9 mouse cellular contexts compared by ENCODE assay signal in genomic region chr9:107706781-107707211, GRCm38 (mm10). TPM values are rescaled to one million over a fixed set of nuclear protein-coding genes. Genes with fewer than 3 reads are reported as not detected.
DNase-seq lines count a peak whose midpoint lies in the region; ATAC-seq and TF ChIP-seq lines count a peak whose summit lies in the region.
"Had no signal": no experiment of that assay in that cellular context is flagged by ENCODE, and none has a peak within 500 bp of the region (broad histone marks: within the 10 kb centered on the region; RNA-seq: fewer than 3 reads in every experiment).

No protein-coding gene starts in this region.

- TF ChIP-seq CTCF in forebrain, postnatal 0 days (IDR thresholded peaks at IDR 0.05; ENCODE audit: low read depth) = no peak

- H3K27me3 ChIP-seq in lung, embryonic 16.5 days (ENCODE audit: control insufficient read depth, insufficient read depth, low read depth, low read length) = no peaks in the 10 kb centered on the region; the same call in 1 of the 2 replicates
- no peaks in the 10 kb centered on the region for H3K27me3 ChIP-seq in forebrain, postnatal 0 days (ENCODE audit: insufficient read depth, low read length)
- H3K27me3 ChIP-seq in liver, embryonic 12.5 days (replicated peaks) = peaks cover 98% of the 10 kb centered on the region

- H3K9me3 ChIP-seq in lung, embryonic 16.5 days (ENCODE audit: control insufficient read depth, low read length) = no peaks in the 10 kb centered on the region
- no peaks in the 10 kb centered on the region for H3K9me3 ChIP-seq in forebrain, postnatal 0 days (ENCODE audit: low read length)
- H3K9me3 ChIP-seq in liver, embryonic 12.5 days (replicated peaks) = no peaks in the 10 kb centered on the region

- H3K4me2 ChIP-seq in lung, embryonic 16.5 days (ENCODE audit: low read depth, low read length) = peak overlapping the region; percentile 93
- H3K4me2 ChIP-seq in forebrain, postnatal 0 days (ENCODE audit: low read depth) = peak overlapping the region; percentile 91
- peak overlapping the region; percentile 84 for H3K4me2 ChIP-seq in liver, embryonic 12.5 days

- 3% methylated on average over 14 of the region's 14 CpGs for WGBS in lung, embryonic 16.5 days
- WGBS in forebrain, postnatal 0 days = 7% methylated on average over 14 of the region's 14 CpGs
- 4% methylated on average over 14 of the region's 14 CpGs for WGBS in liver, embryonic 12.5 days (ENCODE audit: insufficient replicate concordance)

- H3K36me3 ChIP-seq in lung, embryonic 16.5 days (ENCODE audit: control insufficient read depth, insufficient read depth, low read length) = no peaks in the 10 kb centered on the region
- H3K36me3 ChIP-seq in forebrain, postnatal 0 days (ENCODE audit: insufficient read depth) = peaks cover 21% of the 10 kb centered on the region; the same call in 1 of the 2 replicates
- no peaks in the 10 kb centered on the region for H3K36me3 ChIP-seq in liver, embryonic 12.5 days

- H3K9ac ChIP-seq in lung, embryonic 16.5 days (ENCODE audit: low read length) = peak overlapping the region; percentile 87
- peak overlapping the region; percentile 73 for H3K9ac ChIP-seq in forebrain, postnatal 0 days
- H3K9ac ChIP-seq in liver, embryonic 12.5 days = no peak overlapping the region
- H3K9ac ChIP-seq: liver, embryonic 14.5 days had no signal

- H3K4me1 ChIP-seq in lung, embryonic 16.5 days (replicated peaks; ENCODE audit: control insufficient read depth, insufficient read depth, low read length) = peaks cover 71% of the 10 kb centered on the region
- peaks cover 12% of the 10 kb centered on the region; the same call in 1 of the 2 replicates for H3K4me1 ChIP-seq in forebrain, postnatal 0 days (ENCODE audit: insufficient read depth)
- peaks cover 52% of the 10 kb centered on the region for H3K4me1 ChIP-seq in liver, embryonic 12.5 days

- H3K4me3 ChIP-seq in lung, embryonic 16.5 days (ENCODE audit: low read length) = peak overlapping the region; percentile 69
- H3K4me3 ChIP-seq in forebrain, postnatal 0 days (ENCODE audit: low read depth, low read length) = peak overlapping the region; percentile 75
- peak overlapping the region; percentile 12; the same call in 1 of the 2 replicates for H3K4me3 ChIP-seq in liver, embryonic 12.5 days

- H3K27ac ChIP-seq in lung, embryonic 16.5 days (ENCODE audit: low read length) = peak overlapping the region; percentile 65
- no peak overlapping the region for H3K27ac ChIP-seq in forebrain, postnatal 0 days (ENCODE audit: low read depth, low read length)
- no peak overlapping the region for H3K27ac ChIP-seq in liver, embryonic 12.5 days
- H3K27ac ChIP-seq: liver, embryonic 14.5 days had no signal

- no peak for DNase-seq in lung, postnatal 36 days
- DNase-seq in forebrain, postnatal 0 days = peak; percentile 56
- DNase-seq in urinary bladder, postnatal 25 days (ENCODE audit: low spot score) = peak; percentile 69
- DNase-seq in cerebellum, adult 9-10 months = no peak
- DNase-seq in spleen, postnatal 14 days (ENCODE audit: low spot score in 2 of 2) = no peak
- no peak for DNase-seq in adrenal gland, postnatal 25 days

- no peak for ATAC-seq in lung, embryonic 16.5 days (ENCODE audit: low read depth)
- ATAC-seq in forebrain, postnatal 0 days = no peak
- ATAC-seq in liver, embryonic 12.5 days = no peak

RNA-seq across cellular contexts. Expression of gene Sema3f, which starts 3.5 kb away (rescaled TPM):
- polyA plus RNA-seq in lung, embryonic 16.5 days (2015; fragmentation: Nextera tagmentation; extraction: Ambion mirVana) = 10.4 and 11.8 TPM in 2 replicates
- 56.6 and 61.4 TPM in 2 replicates for total RNA-seq in forebrain, postnatal 0 days (2014; rRNA removed)
- 7.1 and 7.8 TPM in 2 replicates for polyA plus RNA-seq in forebrain, postnatal 0 days (2015; fragmentation: Nextera tagmentation; extraction: Ambion mirVana)
- polyA plus RNA-seq in liver, embryonic 12.5 days (2016; fragmentation: Nextera tagmentation; extraction: Ambion mirVana) = 3.9 and 4.2 TPM in 2 replicates
- 23.1 and 23.6 TPM in 2 replicates for total RNA-seq in adrenal gland, postnatal 25 days (2021)

RNA-seq across cellular contexts. Expression of gene Gnat1, which starts 27.3 kb away (rescaled TPM):
- 0.65 and 1.2 TPM in 2 replicates for polyA plus RNA-seq in lung, embryonic 16.5 days (2015; fragmentation: Nextera tagmentation; extraction: Ambion mirVana)
- 0.24 TPM in 1 of 2 replicates, not detected in the other for total RNA-seq in forebrain, postnatal 0 days (2014; rRNA removed)
- polyA plus RNA-seq in forebrain, postnatal 0 days (2015; fragmentation: Nextera tagmentation; extraction: Ambion mirVana) = 0.73 and 1.8 TPM in 2 replicates
- polyA plus RNA-seq in liver, embryonic 12.5 days (2016; fragmentation: Nextera tagmentation; extraction: Ambion mirVana) = 1.9 and 2.4 TPM in 2 replicates
- not detected in 2 replicates for total RNA-seq in adrenal gland, postnatal 25 days (2021)

RNA-seq across cellular contexts. Expression of gene Slc38a3, which starts 37.5 kb away (rescaled TPM):
- polyA plus RNA-seq in lung, embryonic 16.5 days (2015; fragmentation: Nextera tagmentation; extraction: Ambion mirVana) = 4.5 and 5.4 TPM in 2 replicates
- total RNA-seq in forebrain, postnatal 0 days (2014; rRNA removed) = 43.5 and 60.9 TPM in 2 replicates
- polyA plus RNA-seq in forebrain, postnatal 0 days (2015; fragmentation: Nextera tagmentation; extraction: Ambion mirVana) = 38.7 and 39.8 TPM in 2 replicates
- polyA plus RNA-seq in liver, embryonic 12.5 days (2016; fragmentation: Nextera tagmentation; extraction: Ambion mirVana) = 2.8 and 3.3 TPM in 2 replicates
- total RNA-seq in adrenal gland, postnatal 25 days (2021) = 0.39 and 8.5 TPM in 2 replicates

Comparison
In these comparisons a context has a peak if more than half of its experiments do, and no peak if none do; other contexts are left out.
1. H3K4me3 ChIP-seq: peak in every context shown above with its lines; median percentile 75 in forebrain, postnatal 0 days; 69 in lung, embryonic 16.5 days; 12 in liver, embryonic 12.5 days.
2. DNase-seq: peak in forebrain, postnatal 0 days (single experiment) and urinary bladder, postnatal 25 days (single experiment); none in lung, postnatal 36 days (single experiment), cerebellum, adult 9-10 months (single experiment), spleen, postnatal 14 days (0 of 2) and adrenal gland, postnatal 25 days (single experiment).
3. Peak in every context shown above with its lines, with median percentiles within 50 percentile points of each other: H3K4me2 ChIP-seq.